Mouse (Mus musculus) heart, embryonic 16.5 days (tissue): ENCODE results near the gene Trpm2. TPM values are rescaled to one million over a fixed set of nuclear protein-coding genes. Genes with fewer than 3 reads are reported as not detected.

Experiments used
- ATAC-seq: fragments of 200-750 bp; cut with Nextera tagmentation; replicated peaks from 2 replicates; pipeline ENCODE4 v1.8.0; 2017; ENCODE audit warnings: moderate number of reproducible peaks; ENCODE audit not compliant: insufficient read depth, low FRiP score; ENCODE audit errors: extremely low read depth
- H3K27ac ChIP-seq: fragments of 300-500 bp; sonication (generic); 2 replicates; pipeline ENCODE4 v1.5.1; 2014; ENCODE audit warnings: mild to moderate bottlenecking, low read length, control low read depth, moderate library complexity
- H3K27me3 ChIP-seq: fragments of 300-500 bp; sonication (generic); 2 replicates; pipeline ENCODE4 v1.6.1; 2014; ENCODE audit warnings: low read length, mixed read lengths; ENCODE audit not compliant: control insufficient read depth, insufficient read depth
- H3K36me3 ChIP-seq: fragments of 300-500 bp; sonication (generic); 2 replicates; pipeline ENCODE4 v1.6.1; 2014; ENCODE audit not compliant: control insufficient read depth, insufficient read depth
- H3K4me1 ChIP-seq: fragments of 300-500 bp; sonication (generic); 2 replicates; pipeline ENCODE4 v1.6.1; 2014; ENCODE audit warnings: low read length, mixed read lengths; ENCODE audit not compliant: control insufficient read depth, insufficient read depth
- H3K4me2 ChIP-seq: fragments of 300-500 bp; sonication (generic); 2 replicates; pipeline ENCODE4 v1.6.1; 2014; ENCODE audit warnings: low read depth, mild to moderate bottlenecking, control low read depth, low read length
- H3K4me3 ChIP-seq: fragments of 300-500 bp; sonication (generic); 2 replicates; pipeline ENCODE4 v1.5.1; 2014; ENCODE audit warnings: mild to moderate bottlenecking, control low read depth, low read length
- H3K9ac ChIP-seq: fragments of 300-500 bp; sonication (generic); 2 replicates; pipeline ENCODE4 v1.6.1; 2014; ENCODE audit warnings: low read length, control low read depth
- H3K9me3 ChIP-seq: fragments of 300-500 bp; sonication (generic); replicated peaks from 2 replicates; pipeline ENCODE4 v1.6.1; 2016; ENCODE audit warnings: low read length; ENCODE audit not compliant: control insufficient read depth
- WGBS: fragments of 180-500 bp; shearing (Covaris S2); extraction: QIAGEN DNeasy Blood & Tissue Kit; methylation state at CpG from one replicate; pipeline ENCODE4 v1.1.7; 2014; 5-methylcytosine and 5-hydroxymethylcytosine counted together
- polyA plus RNA-seq: library from polyadenylated mRNA; unstranded; fragments of >200 nt; fragmentation: Nextera tagmentation; extraction: Ambion mirVana; gene quantifications from 2 replicates; pipeline ENCODE4 v1.2.1, GENCODE M21; 2015

Gene Trpm2
- polyA plus RNA-seq, 1 experiment from 2014 or later = 3.4 TPM

- peak within 1 kb of the TSS; percentile 84 for H3K4me2 ChIP-seq
- 1% methylated on average over 9 of the region's 9 CpGs for WGBS
- no peak for ATAC-seq
Observed at GRCm38 (mm10) chr10:78009945-78010293, 39.6 kb upstream of the Trpm2 start, which contains the start of gene Pfkl. TSS of gene Pfkl (minus strand) at chr10:78010083.

DNA sequence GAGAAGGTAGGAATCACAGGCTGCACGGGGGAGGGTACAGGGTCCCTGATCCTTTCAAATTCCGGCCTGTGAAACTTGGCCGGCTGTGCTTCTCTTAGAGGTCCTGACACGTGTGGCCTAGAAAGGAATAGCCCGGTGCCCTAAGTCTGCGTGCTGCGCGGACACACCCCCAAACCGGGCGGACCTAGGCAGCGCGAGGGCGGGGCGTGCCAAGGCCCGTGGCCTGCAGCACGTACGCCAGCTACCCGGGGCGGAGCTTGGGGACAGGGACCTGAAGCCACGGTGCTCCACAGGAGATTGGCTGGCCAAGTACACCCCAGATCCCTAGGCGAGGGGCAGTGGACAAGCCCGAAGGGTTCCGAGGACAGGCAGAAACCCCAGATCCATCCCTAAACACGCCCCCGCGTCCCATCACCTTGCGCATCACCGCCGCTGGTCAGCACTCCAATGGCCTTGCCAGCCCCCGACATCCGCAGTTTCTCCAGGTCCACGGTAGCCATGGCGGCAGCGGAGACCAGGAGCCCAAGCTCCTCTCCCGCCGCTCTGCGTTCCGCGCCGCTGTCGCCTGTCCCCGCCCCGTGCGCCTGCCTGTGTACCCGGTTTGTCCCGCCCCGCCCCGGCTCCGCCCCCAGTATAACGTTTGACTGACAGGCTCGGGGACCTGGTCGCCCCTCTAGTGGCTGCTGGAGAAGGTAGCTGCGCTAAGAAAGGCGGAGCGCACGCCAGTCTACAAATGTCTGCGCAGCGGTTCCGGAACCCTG, 39.0 kb upstream of the Trpm2 start:
- Histone ChIP-seq H3K4me1 (peaks cover 34% of the 10 kb centered on the region), H3K27me3 (no peaks in the 10 kb centered on the region), H3K36me3 (no peaks in the 10 kb centered on the region), H3K9me3 (peaks cover 2% of the 10 kb centered on the region), H3K4me2 (peak overlapping the region; percentile 84), H3K4me3 (peak overlapping the region; percentile 83), H3K9ac (peak overlapping the region; percentile 96), H3K27ac (peak overlapping the region; percentile 100)
- WGBS = 1% methylated on average over 59 of the region's 59 CpGs
- ATAC-seq = peak; percentile 95

More at GRCm38 (mm10) chr10:78009945-78010293, 39.6 kb upstream of the Trpm2 start, which contains the start of gene Pfkl:
- H3K9ac ChIP-seq = peak within 1 kb of the TSS; percentile 96
- H3K36me3 ChIP-seq = no peaks in the 10 kb centered on the region
- peak within 1 kb of the TSS; percentile 100 for H3K27ac ChIP-seq
- peaks cover 34% of the 10 kb centered on the region for H3K4me1 ChIP-seq
- H3K27me3 ChIP-seq = no peaks in the 10 kb centered on the region
- H3K4me3 ChIP-seq = peak within 1 kb of the TSS; percentile 83
- peaks cover 5% of the 10 kb centered on the region for H3K9me3 ChIP-seq

- Histone ChIP-seq H3K27ac (peak overlapping the region; percentile 100), H3K9me3 (no peaks in the 10 kb centered on the region), H3K4me1 (peaks cover 34% of the 10 kb centered on the region), H3K9ac (peak overlapping the region; percentile 96), H3K27me3 (no peaks in the 10 kb centered on the region), H3K4me2 (peak overlapping the region; percentile 84), H3K36me3 (no peaks in the 10 kb centered on the region), H3K4me3 (peak overlapping the region; percentile 83)
- no peak for ATAC-seq
- 65% methylated on average over 3 of the region's 3 CpGs for WGBS
Observed at GRCm38 (mm10) chr10:78008169-78008568, 37.8 kb upstream of the Trpm2 start.

DNA sequence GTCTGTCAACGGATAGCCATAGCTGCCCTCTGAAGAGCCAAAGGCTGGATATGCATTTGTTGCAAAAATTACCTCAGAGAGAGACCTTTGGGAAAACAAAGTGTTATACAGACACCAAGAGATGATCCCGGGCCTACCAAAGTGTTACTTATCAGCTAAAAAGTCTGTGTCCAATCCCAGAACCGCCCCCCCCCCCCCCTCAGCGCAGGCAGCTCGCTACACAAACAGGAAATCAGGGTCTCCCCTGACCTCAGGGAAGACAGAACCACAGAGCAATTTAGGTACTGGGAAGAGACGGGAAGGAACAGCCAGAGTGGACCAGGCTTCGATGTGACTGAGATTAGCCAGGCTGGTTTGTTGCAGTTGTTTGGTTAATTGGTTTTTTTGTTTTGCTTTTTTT, 36.8 kb upstream of the Trpm2 start:
- H3K27ac ChIP-seq = no peak overlapping the region
- H3K4me3 ChIP-seq = no peak overlapping the region
- peak overlapping the region; percentile 96 for H3K9ac ChIP-seq
- H3K36me3 ChIP-seq = peaks cover 9% of the 10 kb centered on the region
- H3K9me3 ChIP-seq = no peaks in the 10 kb centered on the region
- ATAC-seq = no peak
- WGBS = 41% methylated on average over 7 of the region's 7 CpGs
- H3K4me2 ChIP-seq = peak overlapping the region; percentile 84
- H3K27me3 ChIP-seq = no peaks in the 10 kb centered on the region
- H3K4me1 ChIP-seq = peaks cover 34% of the 10 kb centered on the region

DNA sequence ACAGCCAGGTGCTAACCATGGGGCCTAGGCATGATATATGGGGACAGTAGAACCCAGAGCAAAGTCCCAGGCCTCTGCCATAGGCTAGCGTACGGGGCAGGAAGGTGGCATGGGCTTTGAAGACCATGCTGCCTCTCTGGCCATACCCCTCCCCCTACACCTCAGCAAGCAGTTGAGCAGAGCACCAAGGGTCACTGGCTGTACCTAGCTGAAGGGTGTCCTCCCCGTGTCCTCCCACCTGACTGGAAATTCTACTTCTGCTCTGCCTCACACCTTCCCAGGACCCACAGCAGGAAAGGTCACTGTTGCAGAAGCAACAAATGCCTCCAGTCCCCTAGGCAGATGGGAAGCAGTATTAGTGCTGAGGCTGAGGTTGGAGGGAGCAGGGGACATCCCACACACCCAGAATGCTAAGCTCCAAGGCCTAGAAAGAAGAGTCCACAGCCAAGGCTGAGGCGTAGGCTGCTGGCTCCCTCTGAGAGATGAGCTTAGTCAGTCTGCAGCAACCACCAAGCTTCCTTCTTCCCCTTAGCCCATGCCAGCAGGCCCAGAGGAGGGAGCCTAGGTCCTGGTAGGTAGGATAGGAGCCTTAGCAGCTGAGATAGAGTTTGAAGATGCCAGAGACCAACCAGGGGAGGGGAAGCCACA, 35.6 kb upstream of the Trpm2 start:
- Histone ChIP-seq H3K4me1 (peaks cover 34% of the 10 kb centered on the region), H3K27me3 (no peaks in the 10 kb centered on the region), H3K9ac (0 out of 2 replicates have a peak overlapping the region, but pooled peaks have one; percentile 13), H3K4me3 (no peak overlapping the region), H3K36me3 (peaks cover 16% of the 10 kb centered on the region), H3K4me2 (no peak overlapping the region), H3K27ac (no peak overlapping the region), H3K9me3 (no peaks in the 10 kb centered on the region)
- no peak for ATAC-seq
- 83% methylated on average over 4 of the region's 4 CpGs for WGBS

DNA sequence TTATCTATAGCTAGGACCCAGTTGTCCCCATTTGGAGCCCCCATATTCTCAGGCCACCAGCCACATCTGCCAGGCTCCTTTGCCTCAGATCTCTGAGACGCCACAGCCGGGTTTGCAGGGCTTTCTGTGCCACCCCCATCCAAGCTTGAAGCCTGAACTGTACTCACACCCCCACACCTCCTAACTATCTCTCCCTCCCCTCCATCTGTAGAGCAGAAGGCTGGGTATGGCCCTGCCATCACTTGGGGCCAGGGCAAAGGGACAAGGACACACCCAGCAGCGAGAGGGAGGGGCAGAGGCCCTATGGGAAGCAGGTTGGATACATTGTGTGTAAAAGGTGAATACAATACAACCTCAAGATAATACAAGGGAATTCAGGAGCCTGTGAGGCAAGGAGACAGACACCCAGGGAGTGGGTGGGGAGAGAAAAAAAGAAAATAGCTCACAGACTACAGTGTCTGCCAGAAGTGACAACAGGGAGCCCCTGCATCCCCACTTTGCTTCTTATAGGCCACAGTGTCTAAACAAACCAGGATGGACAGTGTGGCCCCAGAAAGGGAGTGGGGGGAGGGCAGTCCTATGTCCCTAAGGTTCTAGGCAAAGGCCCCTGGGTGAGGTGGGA, 34.2 kb upstream of the Trpm2 start:
- Histone ChIP-seq H3K9me3 (no peaks in the 10 kb centered on the region), H3K36me3 (peaks cover 30% of the 10 kb centered on the region), H3K27me3 (no peaks in the 10 kb centered on the region), H3K9ac (no peak overlapping the region), H3K4me2 (no peak overlapping the region), H3K27ac (no peak overlapping the region), H3K4me1 (peaks cover 31% of the 10 kb centered on the region), H3K4me3 (no peak overlapping the region)
- no peak for ATAC-seq
- 87% methylated on average over 3 of the region's 3 CpGs for WGBS

DNA sequence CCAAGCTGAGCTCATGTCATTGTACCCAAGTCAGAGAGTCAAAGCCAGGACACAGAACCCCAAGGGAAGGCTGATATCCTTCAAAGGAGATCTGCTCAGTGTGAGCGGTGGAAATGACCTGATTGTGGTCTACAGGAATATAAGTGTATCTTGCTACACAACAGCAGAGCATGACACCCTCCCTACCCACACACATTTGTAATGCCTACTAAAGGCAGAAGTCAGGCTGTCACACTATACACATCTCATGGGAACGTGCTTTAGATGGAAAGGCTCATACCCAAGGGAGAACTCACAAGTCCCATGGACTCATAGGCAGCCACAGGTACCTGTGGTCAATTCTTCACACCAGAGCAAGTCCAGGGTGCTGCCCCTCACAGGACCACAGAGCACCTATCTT, 32.0 kb upstream of the Trpm2 start:
- Histone ChIP-seq H3K4me1 (peaks cover 15% of the 10 kb centered on the region), H3K9ac (no peak overlapping the region), H3K36me3 (peaks cover 48% of the 10 kb centered on the region), H3K9me3 (no peaks in the 10 kb centered on the region), H3K4me3 (no peak overlapping the region), H3K27me3 (no peaks in the 10 kb centered on the region), H3K27ac (no peak overlapping the region), H3K4me2 (no peak overlapping the region)
- ATAC-seq = no peak
- WGBS = 89% methylated on average over 2 of the region's 2 CpGs

GRCm38 (mm10) chr10:78001796-78002195, 31.4 kb upstream of the Trpm2 start:
- Histone ChIP-seq H3K4me1 (peaks cover 11% of the 10 kb centered on the region), H3K27ac (no peak overlapping the region), H3K4me3 (no peak overlapping the region), H3K36me3 (peaks cover 51% of the 10 kb centered on the region), H3K9ac (no peak overlapping the region), H3K27me3 (no peaks in the 10 kb centered on the region), H3K4me2 (no peak overlapping the region), H3K9me3 (no peaks in the 10 kb centered on the region)
- 82% methylated on average over 11 of the region's 11 CpGs for WGBS
- ATAC-seq = no peak

- H3K36me3 ChIP-seq = peaks cover 64% of the 10 kb centered on the region
- no peaks in the 10 kb centered on the region for H3K9me3 ChIP-seq
- H3K27ac ChIP-seq = no peak overlapping the region
- H3K4me3 ChIP-seq = no peak overlapping the region
- no peaks in the 10 kb centered on the region for H3K27me3 ChIP-seq
- 90% methylated on average over 5 of the region's 5 CpGs for WGBS
- H3K4me2 ChIP-seq = no peak overlapping the region
- H3K4me1 ChIP-seq = no peaks in the 10 kb centered on the region
- no peak overlapping the region for H3K9ac ChIP-seq
- no peak for ATAC-seq
Observed at GRCm38 (mm10) chr10:78000200-78000599, 29.8 kb upstream of the Trpm2 start.
